Mouse (Mus musculus) spleen, postnatal 14 days (tissue): Measurements from ENCODE around the gene Notch1.
A peak's percentile ranks its signal among the peaks of the same experiment; 100 is the strongest.

ENCODE experiments used
- DNase-seq, 2 experiments: peaks; one replicate each; pipeline ENCODE4 v3.0.0; 2021 to 2022; ENCODE audit warnings: low spot score in 2 of 2

The Notch1 gene

GRCm38 (mm10) chr2:26408515-26409356, 107.7 kb downstream of the Notch1 start, which contains the start of gene Inpp5e:
Inpp5e (minus strand) TSS chr2:26409203.
- DNase-seq = peak; percentile 99 to 100
